Mouse (Mus musculus) hindbrain, embryonic 10.5 days (tissue): ENCODE measurements around the gene Coro1c. TPM values are rescaled to one million over a fixed set of nuclear protein-coding genes. Genes with fewer than 3 reads are reported as not detected.
"Not testable (repeated sequence)": the region's sequence is repeated elsewhere in the genome, so short reads cannot be mapped to it uniquely, and the experiment has no call there.

Experiments used
- DNase-seq: peaks from one replicate; pipeline ENCODE4 v3.0.0-alpha.2; 2017; ENCODE audit warnings: low spot score
- H3K27ac ChIP-seq: fragments of 300-500 bp; sonication (generic); 2 replicates; pipeline ENCODE4 v1.5.1; 2016; ENCODE audit warnings: mild to moderate bottlenecking, moderate library complexity
- H3K27me3 ChIP-seq: fragments of 300-500 bp; sonication (generic); 2 replicates; pipeline ENCODE4 v1.6.1; 2016; ENCODE audit warnings: mild to moderate bottlenecking; ENCODE audit not compliant: poor library complexity, insufficient read depth, severe bottlenecking
- H3K36me3 ChIP-seq: fragments of 300-500 bp; sonication (generic); 2 replicates; pipeline ENCODE4 v1.6.1; 2016; ENCODE audit warnings: mild to moderate bottlenecking, moderate library complexity
- H3K4me1 ChIP-seq: fragments of 300-500 bp; sonication (generic); replicated peaks from 2 replicates; pipeline ENCODE4 v1.6.1; 2016; ENCODE audit warnings: mild to moderate bottlenecking
- H3K4me3 ChIP-seq: fragments of 300-500 bp; sonication (generic); 2 replicates; pipeline ENCODE4 v1.5.1; 2016; ENCODE audit warnings: mild to moderate bottlenecking, moderate library complexity
- H3K9me3 ChIP-seq: fragments of 300-500 bp; sonication (generic); 2 replicates; pipeline ENCODE4 v1.6.1; 2016; ENCODE audit warnings: mild to moderate bottlenecking, moderate library complexity
- WGBS: fragments of 180-500 bp; shearing (Covaris S2); methylation state at CpG from one replicate; pipeline ENCODE4 v1.1.7; 2016; 5-methylcytosine and 5-hydroxymethylcytosine counted together
- polyA plus RNA-seq: library from polyadenylated mRNA; unstranded; fragments of >200 nt; fragmentation: Nextera tagmentation; extraction: Ambion mirVana; gene quantifications from 2 replicates; pipeline ENCODE4 v1.2.1, GENCODE M21; 2016

Gene Coro1c
- polyA plus RNA-seq, 1 experiment from 2014 or later, result 258 TPM

DNA sequence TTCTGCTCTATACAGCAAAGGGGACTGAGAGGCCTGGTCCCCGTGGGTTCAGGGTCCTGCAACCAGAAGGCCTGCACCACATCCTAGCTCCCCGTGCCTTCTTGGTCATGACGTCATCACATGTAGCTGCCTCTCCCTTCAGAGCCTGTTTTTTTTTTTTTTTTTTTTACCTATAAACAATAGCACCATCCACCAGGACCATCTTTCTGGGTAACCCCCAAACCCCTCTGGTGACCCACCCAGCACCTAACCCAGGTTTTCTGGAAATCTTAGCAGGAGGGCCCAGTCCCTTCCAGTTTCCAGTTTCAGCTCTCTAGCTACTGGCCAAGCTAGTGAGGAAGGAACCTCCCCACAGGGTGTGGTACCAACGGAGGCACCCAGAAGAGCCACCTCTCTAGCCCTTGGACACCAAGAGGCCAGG, 80.6 kb downstream of the Coro1c start:
- DNase-seq, result no peak
- Histone ChIP-seq H3K36me3 (no peaks in the 10 kb centered on the region), H3K27ac (0 out of 2 replicates have a peak overlapping the region, but pooled peaks have one; percentile 23), H3K4me1 (peaks cover 18% of the 10 kb centered on the region), H3K27me3 (no peaks in the 10 kb centered on the region), H3K9me3 (no peaks in the 10 kb centered on the region), H3K4me3 (no peak overlapping the region)
- WGBS, result 49% methylated on average over 4 of the region's 4 CpGs

- peaks cover 12% of the 10 kb centered on the region for H3K4me1 ChIP-seq
- H3K9me3 ChIP-seq, result no peaks in the 10 kb centered on the region
- DNase-seq, result no peak
- no peak overlapping the region for H3K4me3 ChIP-seq
- H3K27me3 ChIP-seq, result no peaks in the 10 kb centered on the region
- no peak overlapping the region for H3K27ac ChIP-seq
- H3K36me3 ChIP-seq, result no peaks in the 10 kb centered on the region
- WGBS, result 90% methylated on average over 4 of the region's 4 CpGs
Observed at GRCm38 (mm10) chr5:113826619-113827018, 81.9 kb downstream of the Coro1c start.

DNA sequence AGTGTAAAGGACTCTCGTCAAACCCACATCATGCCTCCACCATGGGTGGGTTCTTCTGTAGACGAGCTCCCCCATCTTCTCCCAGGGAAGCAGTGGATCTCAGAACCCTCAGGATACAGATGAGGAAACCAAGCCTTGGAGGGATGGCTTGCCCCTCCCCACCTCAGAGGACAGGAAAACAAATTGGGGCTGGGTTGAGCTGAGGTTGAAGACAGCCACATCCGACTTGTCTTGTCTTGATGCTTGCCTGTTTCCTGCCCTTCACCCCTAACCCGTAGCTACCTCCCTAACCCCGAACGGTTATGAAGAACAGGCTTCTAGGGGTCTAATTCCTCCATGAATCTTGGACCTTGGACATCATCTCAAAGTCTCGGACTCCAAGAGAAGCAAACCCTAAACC, 83.0 kb downstream of the Coro1c start:
- no peaks in the 10 kb centered on the region for H3K27me3 ChIP-seq
- H3K27ac ChIP-seq, result no peak overlapping the region
- no peaks in the 10 kb centered on the region for H3K9me3 ChIP-seq
- DNase-seq, result no peak
- no peaks in the 10 kb centered on the region for H3K36me3 ChIP-seq
- 85% methylated on average over 7 of the region's 7 CpGs for WGBS
- H3K4me3 ChIP-seq, result no peak overlapping the region
- H3K4me1 ChIP-seq, result peaks cover 12% of the 10 kb centered on the region

DNA sequence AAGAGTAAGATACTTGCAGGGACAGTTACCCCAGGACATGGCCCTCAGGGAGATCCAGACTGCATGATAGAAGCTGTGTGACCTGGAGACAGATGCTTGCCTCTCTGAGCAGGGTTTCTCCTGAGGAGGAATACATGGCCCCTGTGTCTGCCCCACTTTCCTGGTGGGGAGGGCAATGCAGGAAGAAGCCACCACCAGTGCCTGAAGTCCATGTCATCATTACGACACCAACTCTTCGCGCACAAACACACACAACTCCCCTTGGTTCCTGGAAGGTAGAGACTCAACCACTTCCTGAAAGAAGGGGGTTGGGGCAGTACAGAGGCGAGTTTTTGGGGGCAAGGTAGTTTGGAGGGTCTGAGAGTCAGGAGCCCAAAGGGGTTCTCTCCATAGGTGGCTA, 84.3 kb downstream of the Coro1c start:
- Histone ChIP-seq H3K9me3 (no peaks in the 10 kb centered on the region), H3K27ac (no peak overlapping the region), H3K36me3 (no peaks in the 10 kb centered on the region), H3K4me1 (peaks cover 6% of the 10 kb centered on the region; the same call in 1 of the 2 replicates), H3K4me3 (no peak overlapping the region), H3K27me3 (no peaks in the 10 kb centered on the region)
- DNase-seq, result no peak
- WGBS, result 87% methylated on average over 4 of the region's 4 CpGs

- no peaks in the 10 kb centered on the region for H3K36me3 ChIP-seq
- no peaks in the 10 kb centered on the region for H3K9me3 ChIP-seq
- DNase-seq, result no peak
- no peak overlapping the region for H3K4me3 ChIP-seq
- WGBS, result 71% methylated on average over 14 of the region's 14 CpGs
- H3K27ac ChIP-seq, result no peak overlapping the region
- H3K4me1 ChIP-seq, result peaks cover 24% of the 10 kb centered on the region
- peaks cover 14% of the 10 kb centered on the region for H3K27me3 ChIP-seq
Observed at GRCm38 (mm10) chr5:113818572-113818971, 90.0 kb downstream of the Coro1c start.

DNA sequence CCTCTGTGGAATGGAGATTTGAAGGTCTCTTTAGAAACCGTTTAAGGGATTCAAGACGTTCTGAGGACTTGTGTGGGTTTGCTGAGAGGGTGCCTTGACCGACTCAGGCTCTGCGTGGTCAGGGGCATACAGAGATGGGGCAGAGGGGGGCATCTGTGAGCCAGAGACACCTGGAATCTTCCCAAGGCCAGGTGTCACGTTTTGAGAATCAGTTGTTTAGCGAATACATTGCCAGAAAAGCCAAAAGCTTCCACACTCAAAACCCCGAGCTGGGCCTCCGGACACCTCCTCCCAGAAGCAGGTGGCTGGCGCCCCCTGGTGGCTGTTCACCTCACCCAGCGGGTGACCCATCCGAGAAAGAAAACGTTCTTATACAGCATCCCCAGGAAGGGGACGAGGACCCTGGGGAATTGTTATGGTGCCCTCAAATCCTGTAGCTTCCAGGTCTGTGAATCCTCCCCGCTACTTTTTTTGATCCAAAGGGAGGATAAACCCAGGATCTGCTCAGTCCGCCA, 92.9 kb downstream of the Coro1c start:
- Histone ChIP-seq H3K9me3 (peaks cover 5% of the 10 kb centered on the region; the same call in 1 of the 2 replicates), H3K27ac (peak overlapping the region; percentile 53; the same call in 1 of the 2 replicates), H3K4me1 (peaks cover 24% of the 10 kb centered on the region), H3K4me3 (0 out of 2 replicates have a peak overlapping the region, but pooled peaks have one; percentile 4), H3K27me3 (peaks cover 14% of the 10 kb centered on the region), H3K36me3 (no peaks in the 10 kb centered on the region)
- DNase-seq, result peak; percentile 88
- WGBS, result 13% methylated on average over 15 of the region's 15 CpGs

DNA sequence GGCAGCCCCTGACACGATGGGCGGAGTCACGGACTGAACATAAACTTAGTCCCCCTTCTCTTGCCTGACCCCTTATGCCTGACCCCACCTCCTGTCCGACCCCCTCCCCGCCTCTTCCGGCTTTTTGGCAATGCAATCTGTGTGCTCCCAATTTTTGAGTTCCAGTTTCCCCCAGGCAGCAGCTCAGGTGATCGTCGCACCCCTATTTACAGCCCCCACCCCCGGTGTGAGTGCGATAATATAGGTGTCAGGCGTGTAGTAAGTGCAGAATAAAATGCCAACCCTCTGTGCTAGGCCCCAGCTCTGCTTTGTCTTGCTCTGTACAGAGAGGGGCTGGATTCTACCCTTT, 93.5 kb downstream of the Coro1c start:
- Histone ChIP-seq H3K27ac (0 out of 2 replicates have a peak overlapping the region, but pooled peaks have one; percentile 53), H3K9me3 (peaks cover 5% of the 10 kb centered on the region; the same call in 1 of the 2 replicates), H3K36me3 (no peaks in the 10 kb centered on the region), H3K27me3 (peaks cover 14% of the 10 kb centered on the region), H3K4me3 (no peak overlapping the region), H3K4me1 (peaks cover 24% of the 10 kb centered on the region)
- 54% methylated on average over 11 of the region's 11 CpGs for WGBS
- DNase-seq, result no peak

GRCm38 (mm10) chr5:113814111-113815040, 94.2 kb downstream of the Coro1c start:
- 37% methylated on average over 27 of the region's 27 CpGs for WGBS
- Histone ChIP-seq H3K27me3 (peaks cover 14% of the 10 kb centered on the region), H3K4me3 (no peak overlapping the region), H3K4me1 (peaks cover 24% of the 10 kb centered on the region), H3K27ac (no peak overlapping the region), H3K9me3 (peaks cover 5% of the 10 kb centered on the region; the same call in 1 of the 2 replicates), H3K36me3 (no peaks in the 10 kb centered on the region)
- DNase-seq, result no peak

- Histone ChIP-seq H3K4me1 (peaks cover 24% of the 10 kb centered on the region), H3K36me3 (no peaks in the 10 kb centered on the region), H3K9me3 (peaks cover 5% of the 10 kb centered on the region; the same call in 1 of the 2 replicates), H3K27me3 (peaks cover 14% of the 10 kb centered on the region), H3K27ac (no peak overlapping the region), H3K4me3 (no peak overlapping the region)
- no peak for DNase-seq
- 22% methylated on average over 9 of the region's 9 CpGs for WGBS
Observed at GRCm38 (mm10) chr5:113813608-113814007, 95.0 kb downstream of the Coro1c start.

DNA sequence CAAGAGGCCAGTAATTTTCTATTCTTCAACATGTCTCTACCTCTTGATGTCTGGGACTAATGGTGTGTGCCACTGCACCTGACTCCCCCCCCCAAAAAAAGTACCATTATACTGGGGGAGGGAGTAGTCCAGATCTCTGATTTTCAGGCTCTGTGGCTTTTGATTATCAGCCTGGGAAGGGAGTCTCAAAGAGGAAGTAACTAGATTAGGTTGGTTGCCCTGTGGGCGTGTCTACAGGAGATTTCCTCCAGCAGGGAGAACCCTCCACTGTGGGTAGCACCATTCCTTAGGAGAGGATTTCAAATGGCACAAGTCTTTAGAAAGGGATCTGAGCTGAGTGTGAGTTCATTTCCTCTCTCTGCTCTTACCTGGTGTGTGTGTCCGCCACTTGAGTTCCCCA, 95.9 kb downstream of the Coro1c start:
- 87% methylated on average over 2 of the region's 2 CpGs for WGBS
- H3K27ac ChIP-seq, result no peak overlapping the region
- peaks cover 33% of the 10 kb centered on the region for H3K4me1 ChIP-seq
- DNase-seq, result no peak
- H3K36me3 ChIP-seq, result no peaks in the 10 kb centered on the region
- peaks cover 14% of the 10 kb centered on the region for H3K27me3 ChIP-seq
- H3K9me3 ChIP-seq, result peaks cover 5% of the 10 kb centered on the region; the same call in 1 of the 2 replicates
- no peak overlapping the region for H3K4me3 ChIP-seq

- Histone ChIP-seq H3K27me3 (peaks cover 14% of the 10 kb centered on the region), H3K4me1 (peaks cover 37% of the 10 kb centered on the region)
- not testable (repeated sequence) for H3K36me3 ChIP-seq, H3K4me3 ChIP-seq, DNase-seq, H3K9me3 ChIP-seq, H3K27ac ChIP-seq
- 23% methylated on average over 11 of the region's 12 CpGs for WGBS
Observed at GRCm38 (mm10) chr5:113811824-113812420, 96.6 kb downstream of the Coro1c start.

- no peak overlapping the region for H3K4me3 ChIP-seq
- DNase-seq, result no peak
- 91% methylated on average over 4 of the region's 4 CpGs for WGBS
- peaks cover 5% of the 10 kb centered on the region; the same call in 1 of the 2 replicates for H3K9me3 ChIP-seq
- H3K27ac ChIP-seq, result no peak overlapping the region
- peaks cover 13% of the 10 kb centered on the region for H3K27me3 ChIP-seq
- H3K36me3 ChIP-seq, result no peaks in the 10 kb centered on the region
- peaks cover 32% of the 10 kb centered on the region for H3K4me1 ChIP-seq
Observed at GRCm38 (mm10) chr5:113810111-113810510, 98.4 kb downstream of the Coro1c start.

DNA sequence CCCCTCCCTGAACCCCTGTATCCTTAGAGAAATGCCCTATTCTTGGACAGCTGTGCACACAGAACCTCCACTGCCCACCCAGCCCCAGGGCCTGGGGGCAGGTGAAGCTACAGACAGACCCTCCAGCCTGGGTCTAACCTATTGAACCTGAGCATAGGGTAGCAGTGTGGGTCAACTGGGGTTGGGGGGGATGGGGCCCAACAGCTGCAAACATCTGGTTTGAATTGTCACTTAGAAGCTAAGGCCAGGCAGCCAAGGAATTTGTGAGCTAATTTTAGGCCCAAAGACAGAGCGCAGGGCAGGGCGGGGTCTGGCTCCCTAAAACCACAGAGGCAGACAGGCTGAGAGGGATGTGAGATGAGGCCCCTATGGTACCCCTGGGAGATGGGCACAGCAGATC, 100.4 kb downstream of the Coro1c start:
- Histone ChIP-seq H3K4me3 (no peak overlapping the region), H3K27me3 (no peaks in the 10 kb centered on the region), H3K36me3 (no peaks in the 10 kb centered on the region), H3K27ac (0 out of 2 replicates have a peak overlapping the region, but pooled peaks have one; percentile 50), H3K9me3 (peaks cover 5% of the 10 kb centered on the region; the same call in 1 of the 2 replicates), H3K4me1 (peaks cover 26% of the 10 kb centered on the region)
- WGBS, result 75% methylated on average over 2 of the region's 2 CpGs
- peak; percentile 55 for DNase-seq
